Mouse (Mus musculus) forebrain, embryonic 16.5 days (tissue): ENCODE results near the gene Cfap73. TPM values are rescaled to one million over a fixed set of nuclear protein-coding genes. Genes with fewer than 3 reads are reported as not detected.

ENCODE experiments used
- ATAC-seq: fragments of 200-750 bp; cut with Nextera tagmentation; 2 replicates; pipeline ENCODE4 v1.8.0; 2017; ENCODE audit warnings: mild to moderate bottlenecking, moderate library complexity
- H3K27ac ChIP-seq: fragments of 300-500 bp; sonication (generic); 2 replicates; pipeline ENCODE4 v1.5.1; 2014; ENCODE audit warnings: low read length, control low read depth
- H3K27me3 ChIP-seq: fragments of 300-500 bp; sonication (generic); replicated peaks from 2 replicates; pipeline ENCODE4 v1.6.1; 2014; ENCODE audit warnings: low read length; ENCODE audit not compliant: control insufficient read depth, insufficient read depth
- H3K36me3 ChIP-seq: fragments of 300-500 bp; sonication (generic); 2 replicates; pipeline ENCODE4 v1.6.1; 2014; ENCODE audit not compliant: control insufficient read depth, insufficient read depth
- H3K4me1 ChIP-seq: fragments of 300-500 bp; sonication (generic); replicated peaks from 2 replicates; pipeline ENCODE4 v1.6.1; 2014; ENCODE audit warnings: low read length; ENCODE audit not compliant: control insufficient read depth, insufficient read depth
- H3K4me2 ChIP-seq: fragments of 300-500 bp; sonication (generic); 2 replicates; pipeline ENCODE4 v1.6.1; 2014; ENCODE audit warnings: mild to moderate bottlenecking, low read length, control low read depth
- H3K4me3 ChIP-seq: fragments of 300-500 bp; sonication (generic); replicated peaks from 2 replicates; pipeline ENCODE4 v1.5.1; 2014; ENCODE audit warnings: mild to moderate bottlenecking, low read length, control low read depth
- H3K9ac ChIP-seq: fragments of 300-500 bp; sonication (generic); replicated peaks from 2 replicates; pipeline ENCODE4 v1.6.1; 2014; ENCODE audit warnings: low read depth, low read length, control low read depth
- H3K9me3 ChIP-seq: fragments of 300-500 bp; sonication (generic); 2 replicates; pipeline ENCODE4 v1.6.1; 2016; ENCODE audit warnings: low read length; ENCODE audit not compliant: control insufficient read depth
- WGBS: fragments of 180-500 bp; shearing (Covaris S2); extraction: QIAGEN DNeasy Blood & Tissue Kit; methylation state at CpG from one replicate; pipeline ENCODE4 v1.1.7; 2014; 5-methylcytosine and 5-hydroxymethylcytosine counted together
- polyA plus RNA-seq: library from polyadenylated mRNA; unstranded; fragments of >200 nt; fragmentation: Nextera tagmentation; extraction: Ambion mirVana; gene quantifications from 2 replicates; pipeline ENCODE4 v1.2.1, GENCODE M21; 2015

Cfap73 gene
- polyA plus RNA-seq, 1 experiment from 2014 or later = 0.39 TPM

GRCm38 (mm10) chr5:120634860-120635259, 825 bp upstream of the Cfap73 start:
- H3K36me3 ChIP-seq = no peaks in the 10 kb centered on the region
- WGBS = 59% methylated on average over 5 of the region's 5 CpGs
- H3K27ac ChIP-seq = no peak overlapping the region
- no peak for ATAC-seq
- H3K9ac ChIP-seq = no peak overlapping the region
- H3K9me3 ChIP-seq = no peaks in the 10 kb centered on the region
- no peaks in the 10 kb centered on the region for H3K27me3 ChIP-seq
- H3K4me3 ChIP-seq = no peak overlapping the region
- no peak overlapping the region for H3K4me2 ChIP-seq
- H3K4me1 ChIP-seq = no peaks in the 10 kb centered on the region

GRCm38 (mm10) chr5:120631892-120632291, 2.1 kb downstream of the Cfap73 start:
- Histone ChIP-seq H3K9me3 (no peaks in the 10 kb centered on the region), H3K9ac (no peak overlapping the region), H3K4me3 (no peak overlapping the region), H3K4me1 (no peaks in the 10 kb centered on the region), H3K27ac (no peak overlapping the region), H3K4me2 (no peak overlapping the region), H3K27me3 (no peaks in the 10 kb centered on the region), H3K36me3 (peaks cover 8% of the 10 kb centered on the region)
- ATAC-seq = no peak
- 92% methylated on average over 5 of the region's 5 CpGs for WGBS

GRCm38 (mm10) chr5:120631128-120631527, 2.9 kb downstream of the Cfap73 start:
- Histone ChIP-seq H3K27me3 (no peaks in the 10 kb centered on the region), H3K4me3 (no peak overlapping the region), H3K27ac (no peak overlapping the region), H3K9ac (no peak overlapping the region), H3K4me2 (peak overlapping the region; percentile 33), H3K9me3 (no peaks in the 10 kb centered on the region), H3K4me1 (no peaks in the 10 kb centered on the region), H3K36me3 (peaks cover 10% of the 10 kb centered on the region)
- ATAC-seq = no peak
- WGBS = 9% methylated on average over 29 of the region's 29 CpGs

- H3K9ac ChIP-seq = no peak overlapping the region
- no peaks in the 10 kb centered on the region for H3K9me3 ChIP-seq
- no peak overlapping the region for H3K4me2 ChIP-seq
- no peak overlapping the region for H3K27ac ChIP-seq
- no peak for ATAC-seq
- WGBS = 56% methylated on average over 7 of the region's 7 CpGs
- H3K4me1 ChIP-seq = no peaks in the 10 kb centered on the region
- H3K27me3 ChIP-seq = no peaks in the 10 kb centered on the region
- no peak overlapping the region for H3K4me3 ChIP-seq
- peaks cover 16% of the 10 kb centered on the region for H3K36me3 ChIP-seq
These were observed 5.4 kb downstream of the Cfap73 start for GRCm38 (mm10) chr5:120628624-120629023.

GRCm38 (mm10) chr5:120627515-120628300, 6.3 kb downstream of the Cfap73 start:
- 89% methylated on average over 15 of the region's 15 CpGs for WGBS
- Histone ChIP-seq H3K9me3 (no peaks in the 10 kb centered on the region), H3K4me3 (no peak overlapping the region), H3K4me1 (no peaks in the 10 kb centered on the region), H3K36me3 (peaks cover 16% of the 10 kb centered on the region), H3K27me3 (no peaks in the 10 kb centered on the region), H3K9ac (no peak overlapping the region), H3K27ac (no peak overlapping the region), H3K4me2 (no peak overlapping the region)
- ATAC-seq = no peak

GRCm38 (mm10) chr5:120626399-120626798, 7.6 kb downstream of the Cfap73 start:
- no peaks in the 10 kb centered on the region for H3K27me3 ChIP-seq
- WGBS = 21% methylated on average over 19 of the region's 19 CpGs

GRCm38 (mm10) chr5:120624427-120624826, 9.6 kb downstream of the Cfap73 start:
- no peak overlapping the region for H3K27ac ChIP-seq
- no peak overlapping the region for H3K4me3 ChIP-seq
- no peak for ATAC-seq
- H3K27me3 ChIP-seq = no peaks in the 10 kb centered on the region
- peaks cover 8% of the 10 kb centered on the region for H3K4me1 ChIP-seq
- 87% methylated on average over 10 of the region's 10 CpGs for WGBS
- no peaks in the 10 kb centered on the region for H3K9me3 ChIP-seq
- no peak overlapping the region for H3K9ac ChIP-seq
- H3K36me3 ChIP-seq = peaks cover 20% of the 10 kb centered on the region
- H3K4me2 ChIP-seq = no peak overlapping the region

More at GRCm38 (mm10) chr5:120626399-120626798, 7.6 kb downstream of the Cfap73 start:
- no peaks in the 10 kb centered on the region for H3K9me3 ChIP-seq
- ATAC-seq = no peak
- H3K4me3 ChIP-seq = no peak overlapping the region
- H3K4me2 ChIP-seq = no peak overlapping the region
- no peak overlapping the region for H3K9ac ChIP-seq
- H3K36me3 ChIP-seq = peaks cover 18% of the 10 kb centered on the region
- H3K27ac ChIP-seq = no peak overlapping the region
- peaks cover 8% of the 10 kb centered on the region for H3K4me1 ChIP-seq

- Histone ChIP-seq H3K4me2 (no peak overlapping the region), H3K4me3 (no peak overlapping the region), H3K27me3 (no peaks in the 10 kb centered on the region), H3K27ac (no peak overlapping the region), H3K36me3 (peaks cover 27% of the 10 kb centered on the region), H3K4me1 (peaks cover 8% of the 10 kb centered on the region), H3K9ac (no peak overlapping the region), H3K9me3 (no peaks in the 10 kb centered on the region)
- ATAC-seq = no peak
- WGBS = 58% methylated on average over 5 of the region's 5 CpGs
These were observed 11.7 kb downstream of the Cfap73 start for GRCm38 (mm10) chr5:120622198-120622851.

- H3K27ac ChIP-seq = no peak overlapping the region
- 75% methylated on average over 10 of the region's 10 CpGs for WGBS
- no peaks in the 10 kb centered on the region for H3K27me3 ChIP-seq
- H3K9me3 ChIP-seq = no peaks in the 10 kb centered on the region
- H3K4me2 ChIP-seq = no peak overlapping the region
- peaks cover 8% of the 10 kb centered on the region for H3K4me1 ChIP-seq
- no peak overlapping the region for H3K4me3 ChIP-seq
- peaks cover 22% of the 10 kb centered on the region for H3K36me3 ChIP-seq
- no peak for ATAC-seq
- H3K9ac ChIP-seq = no peak overlapping the region
These were observed 12.2 kb downstream of the Cfap73 start for GRCm38 (mm10) chr5:120621846-120622197.
